Mouse (Mus musculus) forelimb bud, embryonic 11.5 days (tissue): Measurements from ENCODE around the gene 1700047I17Rik2.
"Not testable (repeated sequence)": the region's sequence is repeated elsewhere in the genome, so short reads cannot be mapped to it uniquely, and the experiment has no call there.

ENCODE experiments used
- DNase-seq: peaks from one replicate; pipeline ENCODE4 v3.0.0-alpha.2; 2012; ENCODE audit warnings: low read depth, low spot score

Gene 1700047I17Rik2

GRCm38 (mm10) chr12:55199306-55199705 lies at the start of gene 1700047I17Rik2:
Gene 1700047I17Rik2 (plus strand): TSS chr12:55199592.
- not testable (repeated sequence) for DNase-seq

- DNase-seq, result not testable (repeated sequence)
These were observed 44.6 kb upstream of the 1700047I17Rik2 start, which contains the start of gene Srp54b for GRCm38 (mm10) chr12:55154559-55155448. Gene Srp54b (plus strand): TSS chr12:55155104.

- DNase-seq, result not testable (repeated sequence)
These were observed 44.0 kb upstream of the 1700047I17Rik2 start for GRCm38 (mm10) chr12:55155449-55155783.

GRCm38 (mm10) chr12:55167034-55167557 lies 32.3 kb upstream of the 1700047I17Rik2 start:
- DNase-seq, result not testable (repeated sequence)

- not testable (repeated sequence) for DNase-seq
These were observed 11.7 kb upstream of the 1700047I17Rik2 start for GRCm38 (mm10) chr12:55187686-55188085.

- not testable (repeated sequence) for DNase-seq
These were observed 10.3 kb upstream of the 1700047I17Rik2 start for GRCm38 (mm10) chr12:55189127-55189526.

- not testable (repeated sequence) for DNase-seq
These were observed 407 bp downstream of the 1700047I17Rik2 start for GRCm38 (mm10) chr12:55199799-55200198.

- DNase-seq, result not testable (repeated sequence)
These were observed 13.6 kb downstream of the 1700047I17Rik2 start for GRCm38 (mm10) chr12:55212944-55213343.

GRCm38 (mm10) chr12:55229626-55230519 lies 30.5 kb downstream of the 1700047I17Rik2 start, which contains the start of gene Srp54c:
Gene Srp54c (plus strand): TSS chr12:55230168.
- not testable (repeated sequence) for DNase-seq

GRCm38 (mm10) chr12:55230520-55230861 lies 31.1 kb downstream of the 1700047I17Rik2 start:
- DNase-seq, result not testable (repeated sequence)

- DNase-seq, result not testable (repeated sequence)
These were observed 42.9 kb downstream of the 1700047I17Rik2 start for GRCm38 (mm10) chr12:55242243-55242642.

- DNase-seq, result not testable (repeated sequence)
These were observed 62.6 kb downstream of the 1700047I17Rik2 start for GRCm38 (mm10) chr12:55261950-55262349.

- not testable (repeated sequence) for DNase-seq
These were observed 64.0 kb downstream of the 1700047I17Rik2 start for GRCm38 (mm10) chr12:55263385-55263784.
